Mouse (Mus musculus): ENCODE measurements around the gene Fgb. TPM values are rescaled to one million over a fixed set of nuclear protein-coding genes. Genes with fewer than 3 reads are reported as not detected.

Gene Fgb
- polyA plus RNA-seq (2015; fragmentation: Nextera tagmentation; extraction: Ambion mirVana) = 0.06 TPM in 1 of 2 replicates, not detected in the other

DNA sequence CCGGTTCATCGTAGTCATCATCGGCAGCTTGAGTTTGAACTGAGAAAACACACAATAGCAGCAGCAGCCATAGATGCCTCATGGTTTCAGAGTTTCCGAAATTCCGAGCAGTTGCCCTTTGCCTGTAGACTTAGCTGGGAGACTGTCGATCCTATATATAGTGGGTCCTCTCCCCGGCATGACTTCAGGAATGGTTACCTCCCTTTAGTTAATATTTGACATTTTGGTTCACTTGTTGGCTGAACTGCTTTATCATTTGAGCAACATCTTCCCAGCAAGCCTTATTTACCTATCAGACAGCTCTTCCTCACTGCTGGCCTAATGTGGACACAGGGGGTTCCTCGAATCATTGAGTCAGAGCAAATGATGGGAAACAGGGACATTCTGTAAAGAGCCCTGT is at the start of gene Fgb:
Fgb (minus strand) TSS at position 184 of the 400 bp plus-strand sequence.
- H3K27me3 ChIP-seq = no peaks in the 10 kb centered on the region
- H3K4me2 ChIP-seq = no peak within 1 kb of the TSS
- H3K9me3 ChIP-seq = no peaks in the 10 kb centered on the region
- H3K36me3 ChIP-seq = no peaks in the 10 kb centered on the region
- H3K4me1 ChIP-seq (replicated peaks) = no peaks in the 10 kb centered on the region
- H3K27ac ChIP-seq = no peak within 1 kb of the TSS
- WGBS = 72% methylated on average over 8 of the region's 8 CpGs
- no peak within 1 kb of the TSS for H3K4me3 ChIP-seq
- no peak within 1 kb of the TSS for H3K9ac ChIP-seq
- no peak for ATAC-seq (ENCODE audit: low FRiP score)

GRCm38 (mm10) chr3:83099139-83099538 is 49.5 kb upstream of the Fgb start:
- H3K27ac ChIP-seq = peak overlapping the region; percentile 79
- peak; percentile 22; the same call in 1 of the 2 replicates for ATAC-seq (ENCODE audit: low FRiP score)
- H3K4me1 ChIP-seq (replicated peaks) = peaks cover 34% of the 10 kb centered on the region
- WGBS = 61% methylated on average over 1 of the region's 1 CpGs
- no peaks in the 10 kb centered on the region for H3K27me3 ChIP-seq
- peak overlapping the region; percentile 51 for H3K9ac ChIP-seq
- H3K4me3 ChIP-seq = peak overlapping the region; percentile 26; the same call in 1 of the 2 replicates
- H3K9me3 ChIP-seq = no peaks in the 10 kb centered on the region
- H3K4me2 ChIP-seq = peak overlapping the region; percentile 54
- H3K36me3 ChIP-seq = no peaks in the 10 kb centered on the region

DNA sequence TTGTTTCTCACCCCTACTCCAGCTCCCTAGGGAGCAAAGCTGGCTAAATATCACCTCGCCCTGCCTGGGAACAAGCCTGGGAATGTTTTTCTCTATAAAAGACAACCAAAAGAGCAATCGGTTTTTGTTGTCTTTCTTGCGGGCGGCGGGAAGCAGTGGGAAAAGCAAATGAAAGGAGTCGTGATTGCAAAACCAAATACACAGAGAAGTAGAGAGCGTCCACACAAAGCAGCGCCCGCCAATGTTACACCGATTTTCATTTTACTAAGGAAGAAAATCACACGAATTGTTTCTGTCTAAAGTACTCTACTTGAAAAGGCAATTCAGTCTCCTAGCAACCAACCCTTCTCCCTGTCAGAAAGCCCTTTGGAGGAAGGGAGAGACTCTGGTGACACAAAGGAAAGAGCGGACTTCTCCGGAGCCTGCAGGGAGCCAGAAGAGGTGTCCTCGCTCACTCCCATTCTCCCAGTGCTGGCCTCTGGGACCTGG is 48.9 kb upstream of the Fgb start:
- Histone ChIP-seq H3K4me3 (peak overlapping the region; percentile 26), H3K36me3 (no peaks in the 10 kb centered on the region), H3K4me2 (peak overlapping the region; percentile 54), H3K27ac (peak overlapping the region; percentile 79), H3K4me1 (replicated peaks) (peaks cover 34% of the 10 kb centered on the region), H3K9ac (peak overlapping the region; percentile 51), H3K9me3 (no peaks in the 10 kb centered on the region), H3K27me3 (no peaks in the 10 kb centered on the region)
- WGBS = under 1% methylated on average over 14 of the region's 14 CpGs
- ATAC-seq (ENCODE audit: low FRiP score) = peak; percentile 87

- Histone ChIP-seq H3K4me1 (replicated peaks) (peaks cover 34% of the 10 kb centered on the region), H3K4me3 (no peak overlapping the region), H3K27ac (peak overlapping the region; percentile 26; the same call in 1 of the 2 replicates), H3K9me3 (no peaks in the 10 kb centered on the region), H3K36me3 (no peaks in the 10 kb centered on the region), H3K9ac (no peak overlapping the region), H3K4me2 (peak overlapping the region; percentile 54; the same call in 1 of the 2 replicates), H3K27me3 (no peaks in the 10 kb centered on the region)
- no peak for ATAC-seq (ENCODE audit: low FRiP score)
- 21% methylated on average over 6 of the region's 6 CpGs for WGBS
These were observed 47.9 kb upstream of the Fgb start for GRCm38 (mm10) chr3:83097586-83097985.

GRCm38 (mm10) chr3:83080567-83081055 is 30.9 kb upstream of the Fgb start:
- peak overlapping the region; percentile 20; the same call in 1 of the 2 replicates for H3K4me3 ChIP-seq
- H3K27ac ChIP-seq = no peak overlapping the region
- ATAC-seq (ENCODE audit: low FRiP score) = peak; percentile 63
- H3K9me3 ChIP-seq = no peaks in the 10 kb centered on the region
- H3K4me1 ChIP-seq (replicated peaks) = peaks cover 12% of the 10 kb centered on the region
- no peaks in the 10 kb centered on the region for H3K36me3 ChIP-seq
- peak overlapping the region; percentile 52 for H3K4me2 ChIP-seq
- 9% methylated on average over 11 of the region's 11 CpGs for WGBS
- H3K9ac ChIP-seq = no peak overlapping the region
- H3K27me3 ChIP-seq = no peaks in the 10 kb centered on the region

DNA sequence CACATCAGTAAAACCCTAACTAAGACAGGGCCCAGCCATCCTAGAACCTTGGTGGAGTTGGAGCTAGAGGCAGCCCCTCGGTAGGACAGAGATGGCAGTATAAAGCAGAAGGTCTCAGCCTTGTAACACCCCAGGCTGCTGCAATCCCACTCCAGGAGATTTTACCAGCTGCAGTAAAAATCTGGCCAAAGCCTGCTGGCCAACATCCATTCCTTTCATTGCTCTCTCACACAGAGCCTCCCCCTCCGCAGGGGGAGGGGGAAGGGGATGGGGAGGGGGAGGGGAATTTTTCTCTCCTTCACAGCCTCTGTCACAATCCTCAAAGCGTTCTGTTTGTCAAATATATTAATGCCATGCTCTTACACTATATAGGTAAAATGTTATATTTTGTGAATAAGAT is 26.9 kb upstream of the Fgb start:
- Histone ChIP-seq H3K4me1 (replicated peaks) (peaks cover 12% of the 10 kb centered on the region), H3K36me3 (peaks cover 32% of the 10 kb centered on the region), H3K27ac (no peak overlapping the region; the same call in 1 of the 2 replicates), H3K9me3 (no peaks in the 10 kb centered on the region), H3K4me3 (no peak overlapping the region), H3K9ac (no peak overlapping the region), H3K4me2 (no peak overlapping the region), H3K27me3 (no peaks in the 10 kb centered on the region)
- 22% methylated on average over 2 of the region's 3 CpGs for WGBS
- peak; percentile 41; the same call in 1 of the 2 replicates for ATAC-seq (ENCODE audit: low FRiP score)

GRCm38 (mm10) chr3:83070231-83070630 is 20.6 kb upstream of the Fgb start:
- Histone ChIP-seq H3K4me3 (no peak overlapping the region), H3K4me1 (replicated peaks) (no peaks in the 10 kb centered on the region), H3K4me2 (no peak overlapping the region), H3K9me3 (no peaks in the 10 kb centered on the region), H3K9ac (no peak overlapping the region), H3K27me3 (no peaks in the 10 kb centered on the region), H3K27ac (no peak overlapping the region), H3K36me3 (peaks cover 90% of the 10 kb centered on the region)
- ATAC-seq (ENCODE audit: low FRiP score) = no peak
- 89% methylated on average over 4 of the region's 4 CpGs for WGBS

- H3K27ac ChIP-seq = no peak overlapping the region
- 94% methylated on average over 13 of the region's 13 CpGs for WGBS
- peaks cover 82% of the 10 kb centered on the region for H3K36me3 ChIP-seq
- no peaks in the 10 kb centered on the region for H3K27me3 ChIP-seq
- H3K9me3 ChIP-seq = no peaks in the 10 kb centered on the region
- no peak overlapping the region for H3K4me2 ChIP-seq
- no peak overlapping the region for H3K4me3 ChIP-seq
- no peaks in the 10 kb centered on the region for H3K4me1 ChIP-seq (replicated peaks)
- H3K9ac ChIP-seq = no peak overlapping the region
- ATAC-seq (ENCODE audit: low FRiP score) = no peak
These were observed 19.2 kb upstream of the Fgb start for GRCm38 (mm10) chr3:83068869-83069268.

GRCm38 (mm10) chr3:83067920-83068319 is 18.3 kb upstream of the Fgb start:
- peaks cover 83% of the 10 kb centered on the region for H3K36me3 ChIP-seq
- H3K4me3 ChIP-seq = no peak overlapping the region
- H3K4me2 ChIP-seq = no peak overlapping the region
- H3K27me3 ChIP-seq = no peaks in the 10 kb centered on the region
- H3K4me1 ChIP-seq (replicated peaks) = no peaks in the 10 kb centered on the region
- no peak overlapping the region for H3K27ac ChIP-seq
- 99% methylated on average over 9 of the region's 9 CpGs for WGBS
- no peaks in the 10 kb centered on the region for H3K9me3 ChIP-seq
- no peak overlapping the region for H3K9ac ChIP-seq
- no peak for ATAC-seq (ENCODE audit: low FRiP score)

DNA sequence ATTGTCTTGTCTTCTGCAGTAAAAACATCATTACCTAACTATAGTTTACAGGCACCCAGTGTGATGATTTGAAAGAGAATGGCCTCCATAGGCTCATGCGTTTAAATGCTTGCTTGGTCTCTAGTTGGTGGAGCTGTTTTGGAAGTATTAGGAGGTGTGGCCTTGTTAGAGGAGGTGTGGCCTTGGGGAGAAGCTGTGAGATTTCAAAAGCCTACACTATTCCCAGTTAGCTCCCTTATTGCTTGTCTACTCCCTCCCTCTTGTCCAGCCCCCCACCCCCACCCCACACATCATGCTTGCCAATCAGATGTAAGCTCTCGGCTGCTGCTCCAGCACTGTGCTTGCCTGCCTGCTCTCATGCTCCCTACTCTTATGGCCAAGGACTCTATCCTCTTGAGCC is 7.4 kb upstream of the Fgb start:
- Histone ChIP-seq H3K4me1 (replicated peaks) (peaks cover 14% of the 10 kb centered on the region), H3K36me3 (peaks cover 48% of the 10 kb centered on the region), H3K4me3 (peak overlapping the region; percentile 81; the same call in 1 of the 2 replicates), H3K27ac (no peak overlapping the region), H3K4me2 (0 out of 2 replicates have a peak overlapping the region, but pooled peaks have one; percentile 70), H3K9me3 (no peaks in the 10 kb centered on the region), H3K27me3 (no peaks in the 10 kb centered on the region), H3K9ac (no peak overlapping the region)
- WGBS = 98% methylated on average over 2 of the region's 2 CpGs
- ATAC-seq (ENCODE audit: low FRiP score) = no peak

DNA sequence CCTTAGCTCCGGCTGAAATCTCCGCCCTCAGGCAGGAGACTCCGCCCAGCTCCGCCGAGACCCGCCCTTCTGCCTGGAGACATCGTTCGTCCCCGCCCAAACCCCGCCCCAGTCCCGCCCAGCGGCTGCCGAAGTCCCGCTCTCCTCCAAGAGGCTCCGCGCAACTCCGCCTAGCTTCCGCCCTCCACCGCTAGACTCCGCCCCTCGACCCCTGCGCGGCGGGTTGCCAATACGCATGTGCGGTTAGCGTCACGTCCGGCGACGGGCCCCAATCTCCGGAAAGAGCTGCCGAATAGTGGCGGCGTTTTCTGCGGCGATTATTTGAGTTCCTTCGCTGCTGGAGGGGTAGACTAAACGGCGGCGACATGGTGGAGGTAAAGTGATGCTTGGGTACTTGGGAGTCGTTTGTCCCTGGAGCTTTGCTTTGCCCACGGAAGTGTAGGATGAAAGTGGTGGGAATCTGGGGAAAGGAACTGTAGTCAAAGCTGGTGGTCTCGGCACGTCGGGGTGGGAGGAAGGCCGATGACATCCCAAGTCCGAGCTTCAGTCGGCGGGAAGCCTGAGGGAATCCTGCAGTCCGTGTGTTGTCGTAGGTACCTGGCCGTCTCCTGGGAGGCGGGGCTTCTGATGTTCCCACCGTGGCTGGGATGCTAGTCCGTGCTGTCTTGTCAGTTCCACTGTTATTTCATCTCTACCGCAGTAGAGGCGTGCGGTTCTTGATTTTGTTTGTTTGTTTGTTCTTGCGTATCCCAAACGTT is 5.8 kb upstream of the Fgb start, which contains the start of gene Plrg1:
Plrg1 (plus strand) TSS at position 242 of the 758 bp plus-strand sequence.
- peak within 1 kb of the TSS; percentile 70 for H3K4me2 ChIP-seq
- H3K27ac ChIP-seq = peak within 1 kb of the TSS; percentile 78
- no peaks in the 10 kb centered on the region for H3K9me3 ChIP-seq
- no peaks in the 10 kb centered on the region for H3K27me3 ChIP-seq
- peaks cover 14% of the 10 kb centered on the region for H3K4me1 ChIP-seq (replicated peaks)
- H3K36me3 ChIP-seq = peaks cover 32% of the 10 kb centered on the region
- H3K4me3 ChIP-seq = peak within 1 kb of the TSS; percentile 81
- H3K9ac ChIP-seq = peak within 1 kb of the TSS; percentile 87
- WGBS = under 1% methylated on average over 61 of the region's 61 CpGs
- ATAC-seq (ENCODE audit: low FRiP score) = peak; percentile 99

DNA sequence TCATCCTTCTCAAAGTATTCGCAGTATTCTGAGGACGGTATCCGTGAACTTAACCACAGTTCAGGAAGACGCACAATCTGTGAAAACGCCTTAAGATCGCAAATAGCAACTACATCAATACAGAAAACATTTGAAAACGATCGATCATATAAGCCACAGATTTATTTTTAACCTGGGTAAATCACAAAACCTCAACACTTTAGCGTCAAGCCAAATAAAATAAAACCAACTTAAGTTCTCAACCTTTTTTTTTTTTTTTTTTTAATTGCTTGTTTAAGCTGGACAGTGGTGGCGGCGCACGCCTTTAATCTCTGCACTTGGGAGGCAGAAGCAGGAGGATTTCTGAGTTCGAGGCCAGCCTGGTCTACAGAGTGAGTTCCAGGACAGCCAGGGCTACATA is 5.1 kb upstream of the Fgb start:
- H3K4me1 ChIP-seq (replicated peaks) = peaks cover 14% of the 10 kb centered on the region
- no peak for ATAC-seq (ENCODE audit: low FRiP score)
- no peaks in the 10 kb centered on the region for H3K27me3 ChIP-seq
- 37% methylated on average over 13 of the region's 13 CpGs for WGBS
- H3K4me3 ChIP-seq = peak overlapping the region; percentile 81
- H3K4me2 ChIP-seq = peak overlapping the region; percentile 45
- H3K36me3 ChIP-seq = peaks cover 26% of the 10 kb centered on the region
- no peak overlapping the region for H3K27ac ChIP-seq
- H3K9me3 ChIP-seq = no peaks in the 10 kb centered on the region
- no peak overlapping the region for H3K9ac ChIP-seq

Measured in hindbrain, embryonic 13.5 days (tissue).